Mouse (Mus musculus) cortical plate, adult 2 months (tissue): ENCODE measurements around the gene Pms1. TPM values are rescaled to one million over a fixed set of nuclear protein-coding genes. Genes with fewer than 3 reads are reported as not detected.

Experiments
- H3K27ac ChIP-seq: fragments of 200-500 bp; 2 replicates; pipeline ENCODE4 v1.5.1; 2012; ENCODE audit warnings: low read length, control low read depth, inconsistent platforms; ENCODE audit not compliant: insufficient read depth
- H3K4me1 ChIP-seq: fragments of 200-500 bp; 2 replicates; pipeline ENCODE4 v1.6.1; 2011; ENCODE audit warnings: low read length; ENCODE audit not compliant: control insufficient read depth, insufficient read depth
- H3K4me3 ChIP-seq: fragments of 200-500 bp; 2 replicates; pipeline ENCODE4 v1.5.1; 2011; ENCODE audit warnings: mild to moderate bottlenecking, low read length, control low read depth; ENCODE audit not compliant: insufficient read depth
- CTCF ChIP-seq: fragments of 200-500 bp; IDR thresholded peaks from 2 replicates; pipeline ENCODE4 v1.5.1; 2011; ENCODE audit warnings: mild to moderate bottlenecking, control low read depth, low read length; ENCODE audit not compliant: insufficient read depth; ENCODE audit errors: extremely low read depth
- POLR2A ChIP-seq: fragments of 200-500 bp; IDR thresholded peaks from 2 replicates; pipeline ENCODE4 v1.6.1; 2011; ENCODE audit warnings: mild to moderate bottlenecking, low read length, control low read depth; ENCODE audit not compliant: insufficient read depth; ENCODE audit errors: extremely low read depth
- polyA plus RNA-seq: library from polyadenylated mRNA; depleted of rRNA; stranded (reverse); fragments of >200 nt; gene quantifications from 2 replicates; pipeline ENCODE4 v1.2.3, GENCODE M21; 2012; rRNA removed

Gene Pms1
- polyA plus RNA-seq, 1 experiment: 3.4 TPM

GRCm38 (mm10) chr1:53210136-53210535 is 86.7 kb downstream of the Pms1 start:
- Histone ChIP-seq H3K27ac (no peak overlapping the region), H3K4me3 (no peak overlapping the region), H3K4me1 (no peaks in the 10 kb centered on the region)
- TF ChIP-seq CTCF (no peak), POLR2A (no peak)

- H3K4me3 ChIP-seq: no peak overlapping the region
- H3K27ac ChIP-seq: no peak overlapping the region
- TF ChIP-seq CTCF (no peak), POLR2A (no peak)
- H3K4me1 ChIP-seq: no peaks in the 10 kb centered on the region
Observed at GRCm38 (mm10) chr1:53203902-53204301, 92.9 kb downstream of the Pms1 start.

GRCm38 (mm10) chr1:53201630-53202199 is 95.1 kb downstream of the Pms1 start:
- TF ChIP-seq POLR2A (no peak), CTCF (no peak)
- no peak overlapping the region for H3K27ac ChIP-seq
- H3K4me3 ChIP-seq: no peak overlapping the region
- H3K4me1 ChIP-seq: no peaks in the 10 kb centered on the region

GRCm38 (mm10) chr1:53194536-53194935 is 102.3 kb downstream of the Pms1 start:
- Histone ChIP-seq H3K4me3 (no peak overlapping the region), H3K27ac (no peak overlapping the region), H3K4me1 (no peaks in the 10 kb centered on the region)
- TF ChIP-seq CTCF (no peak), POLR2A (no peak)

- Histone ChIP-seq H3K27ac (no peak overlapping the region), H3K4me3 (no peak overlapping the region), H3K4me1 (no peaks in the 10 kb centered on the region)
- TF ChIP-seq CTCF (no peak), POLR2A (no peak)
Observed at GRCm38 (mm10) chr1:53191234-53191633, 105.6 kb downstream of the Pms1 start.

GRCm38 (mm10) chr1:53189620-53190019 is 107.2 kb downstream of the Pms1 start:
- Histone ChIP-seq H3K27ac (no peak overlapping the region), H3K4me1 (no peaks in the 10 kb centered on the region), H3K4me3 (no peak overlapping the region)
- TF ChIP-seq POLR2A (no peak), CTCF (no peak)

GRCm38 (mm10) chr1:53187536-53187935 is 109.3 kb downstream of the Pms1 start, which contains the start of gene 1700019A02Rik:
TSS of gene 1700019A02Rik (minus strand) at chr1:53187636.
- Histone ChIP-seq H3K4me3 (no peak within 1 kb of the TSS), H3K27ac (no peak within 1 kb of the TSS), H3K4me1 (no peaks in the 10 kb centered on the region)
- TF ChIP-seq CTCF (no peak), POLR2A (no peak)

GRCm38 (mm10) chr1:53186301-53186700 is 110.5 kb downstream of the Pms1 start:
- TF ChIP-seq POLR2A: no peak
- no peak for TF ChIP-seq CTCF
- Histone ChIP-seq H3K4me1 (no peaks in the 10 kb centered on the region), H3K4me3 (no peak overlapping the region), H3K27ac (no peak overlapping the region)

GRCm38 (mm10) chr1:53157715-53158114 is 139.1 kb downstream of the Pms1 start:
- Histone ChIP-seq H3K4me3 (no peak overlapping the region), H3K4me1 (no peaks in the 10 kb centered on the region), H3K27ac (no peak overlapping the region)
- TF ChIP-seq CTCF (no peak), POLR2A (no peak)

Other genes starting within 250 kb of the Pms1 start
- 0.13 and 0.23 TPM in 2 replicates for gene Mstn, start 235.4 kb downstream of the Pms1 start, polyA plus RNA-seq
- not detected in 2 replicates for gene 1700019A02Rik, start 109.4 kb downstream of the Pms1 start, polyA plus RNA-seq
- gene Ormdl1, start 77 bp upstream of the Pms1 start, polyA plus RNA-seq: 9.5 and 10.1 TPM in 2 replicates
- 0.52 and 0.70 TPM in 2 replicates for gene Gm28778, start 93 bp upstream of the Pms1 start, polyA plus RNA-seq
- 21.1 and 21.4 TPM in 2 replicates for gene Osgepl1, start 16.6 kb upstream of the Pms1 start, polyA plus RNA-seq
- not detected in 2 replicates for gene Asdurf, start 55.6 kb upstream of the Pms1 start, polyA plus RNA-seq
- gene Gm28551, start 55.6 kb upstream of the Pms1 start, polyA plus RNA-seq: 0.29 and 0.34 TPM in 2 replicates
- 16.2 and 16.4 TPM in 2 replicates for gene Asnsd1, start 55.7 kb upstream of the Pms1 start, polyA plus RNA-seq